Mouse (Mus musculus) ES-Bruce4 (cell line): ENCODE results near the gene 2410004B18Rik. TPM values are rescaled to one million over a fixed set of nuclear protein-coding genes. Genes with fewer than 3 reads are reported as not detected.

Experiments
- H3K27ac ChIP-seq: 2 replicates; pipeline ENCODE4 v1.5.1; 2012; ENCODE audit warnings: low read length, inconsistent platforms; ENCODE audit not compliant: insufficient read depth
- H3K27me3 ChIP-seq: 2 replicates; pipeline ENCODE4 v1.6.1; 2012; ENCODE audit warnings: mild to moderate bottlenecking, low read length, inconsistent platforms; ENCODE audit not compliant: control insufficient read depth, poor library complexity, insufficient read depth, severe bottlenecking
- H3K36me3 ChIP-seq: 2 replicates; pipeline ENCODE4 v1.6.1; 2012; ENCODE audit warnings: inconsistent platforms, mild to moderate bottlenecking, low read length, moderate library complexity; ENCODE audit not compliant: control insufficient read depth, poor library complexity, insufficient read depth, severe bottlenecking
- H3K4me1 ChIP-seq: one replicate; pipeline ENCODE4 v1.8.1; 2011; ENCODE audit warnings: low read length; ENCODE audit not compliant: control insufficient read depth, insufficient read depth
- H3K4me3 ChIP-seq: 2 replicates; pipeline ENCODE4 v1.5.1; 2011; ENCODE audit warnings: low read depth, mild to moderate bottlenecking, low read length
- H3K9ac ChIP-seq: 2 replicates; pipeline ENCODE4 v1.6.1; 2012; ENCODE audit warnings: low read depth, mild to moderate bottlenecking, inconsistent platforms; ENCODE audit not compliant: poor library complexity, severe bottlenecking
- H3K9me3 ChIP-seq: replicated peaks from 2 replicates; pipeline ENCODE4 v1.6.1; 2012; ENCODE audit warnings: mild to moderate bottlenecking, low read length, inconsistent platforms; ENCODE audit not compliant: control insufficient read depth, poor library complexity, insufficient read depth, severe bottlenecking
- CTCF ChIP-seq: IDR thresholded peaks from one replicate; pipeline ENCODE4 v1.8.1; 2011; ENCODE audit warnings: low read depth, low read length
- EP300 ChIP-seq: IDR thresholded peaks from 2 replicates; pipeline ENCODE4 v1.6.1; 2011; ENCODE audit warnings: low read depth, low read length; ENCODE audit not compliant: insufficient read depth
- POLR2A ChIP-seq: IDR thresholded peaks from one replicate; pipeline ENCODE4 v1.8.1; 2011; ENCODE audit warnings: low read length; ENCODE audit not compliant: insufficient read depth
- polyA plus RNA-seq: library from polyadenylated mRNA; stranded (reverse); fragments of >200 nt; gene quantifications from 2 replicates; pipeline ENCODE4 v1.2.4, GENCODE M21; 2011; ENCODE audit warnings: low read depth; ENCODE audit not compliant: missing spikeins, insufficient read depth, insufficient read length

The 2410004B18Rik gene
- polyA plus RNA-seq, 1 experiment, result 30.1 TPM

- H3K4me3 ChIP-seq, result no peak overlapping the region
These were observed 9.9 kb downstream of the 2410004B18Rik start for GRCm38 (mm10) chr3:145947539-145948204.

GRCm38 (mm10) chr3:145950034-145950814, 12.4 kb downstream of the 2410004B18Rik start:
- H3K4me1 ChIP-seq, result peaks cover 2% of the 10 kb centered on the region
- TF ChIP-seq POLR2A (no peak), CTCF (peak; percentile 52), EP300 (no peak)
- H3K9ac ChIP-seq, result no peak overlapping the region
- H3K36me3 ChIP-seq, result no peaks in the 10 kb centered on the region
- H3K4me3 ChIP-seq, result no peak overlapping the region
- H3K9me3 ChIP-seq, result no peaks in the 10 kb centered on the region
- H3K27me3 ChIP-seq, result no peaks in the 10 kb centered on the region
- no peak overlapping the region for H3K27ac ChIP-seq

More at GRCm38 (mm10) chr3:145947539-145948204, 9.9 kb downstream of the 2410004B18Rik start:
- peaks cover 19% of the 10 kb centered on the region for H3K36me3 ChIP-seq
- no peak overlapping the region for H3K9ac ChIP-seq
- H3K4me1 ChIP-seq, result peaks cover 2% of the 10 kb centered on the region
- no peaks in the 10 kb centered on the region for H3K9me3 ChIP-seq
- no peaks in the 10 kb centered on the region for H3K27me3 ChIP-seq
- no peak overlapping the region for H3K27ac ChIP-seq
- TF ChIP-seq CTCF (no peak), EP300 (no peak), POLR2A (no peak)

- no peaks in the 10 kb centered on the region for H3K36me3 ChIP-seq
- no peak overlapping the region for H3K27ac ChIP-seq
- TF ChIP-seq EP300 (no peak), POLR2A (no peak), CTCF (no peak)
- peaks cover 2% of the 10 kb centered on the region for H3K4me1 ChIP-seq
- no peaks in the 10 kb centered on the region for H3K27me3 ChIP-seq
- H3K4me3 ChIP-seq, result no peak overlapping the region
- H3K9ac ChIP-seq, result no peak overlapping the region
- H3K9me3 ChIP-seq, result no peaks in the 10 kb centered on the region
These were observed 13.0 kb downstream of the 2410004B18Rik start for GRCm38 (mm10) chr3:145950815-145951130.

GRCm38 (mm10) chr3:145951287-145952165, 13.7 kb downstream of the 2410004B18Rik start:
- TF ChIP-seq EP300, result no peak
- TF ChIP-seq POLR2A, result no peak
- TF ChIP-seq CTCF, result no peak
- Histone ChIP-seq H3K9me3 (no peaks in the 10 kb centered on the region), H3K4me3 (no peak overlapping the region), H3K9ac (no peak overlapping the region), H3K27ac (no peak overlapping the region), H3K4me1 (peaks cover 2% of the 10 kb centered on the region), H3K27me3 (no peaks in the 10 kb centered on the region), H3K36me3 (no peaks in the 10 kb centered on the region)

- TF ChIP-seq CTCF (no peak), POLR2A (no peak), EP300 (no peak)
- Histone ChIP-seq H3K27ac (no peak overlapping the region), H3K27me3 (no peaks in the 10 kb centered on the region), H3K9me3 (no peaks in the 10 kb centered on the region), H3K4me3 (no peak overlapping the region), H3K4me1 (peaks cover 2% of the 10 kb centered on the region), H3K36me3 (no peaks in the 10 kb centered on the region), H3K9ac (no peak overlapping the region)
These were observed 15.1 kb downstream of the 2410004B18Rik start for GRCm38 (mm10) chr3:145952945-145953344.
